Comparison of ENCODE assay signal across 11 mouse cellular contexts in genomic region chr11:62919946-62920742, GRCm38 (mm10). TPM values are rescaled to one million over a fixed set of nuclear protein-coding genes. Genes with fewer than 3 reads are reported as not detected.
DNase-seq lines count a peak whose midpoint lies in the region; ATAC-seq and TF ChIP-seq lines count a peak whose summit lies in the region.
"Had no signal": no experiment of that assay in that cellular context is flagged by ENCODE, and none has a peak within 500 bp of the region (broad histone marks: within the 10 kb centered on the region; RNA-seq: fewer than 3 reads in every experiment).

No protein-coding gene starts in this region.

- H3K4me3 ChIP-seq in intestine, embryonic 14.5 days (ENCODE audit: low read depth, low read length), result no peak overlapping the region
- no peak overlapping the region for H3K4me3 ChIP-seq in intestine, postnatal 0 days (ENCODE audit: low read depth, low read length)
- no peak overlapping the region for H3K4me3 ChIP-seq in embryonic facial prominence, embryonic 11.5 days (ENCODE audit: low read depth, low read length)
- H3K4me3 ChIP-seq in forebrain, postnatal 0 days (ENCODE audit: low read depth, low read length), result peak overlapping the region; percentile 32; the same call in 1 of the 2 replicates
- H3K4me3 ChIP-seq in midbrain, embryonic 16.5 days (ENCODE audit: low read depth, low read length), result peak overlapping the region; percentile 22

- peak overlapping the region; percentile 12; the same call in 1 of the 2 replicates for H3K27ac ChIP-seq in intestine, embryonic 14.5 days (ENCODE audit: low read depth)
- no peak overlapping the region for H3K27ac ChIP-seq in intestine, postnatal 0 days (ENCODE audit: low read depth, low read length)
- H3K27ac ChIP-seq in embryonic facial prominence, embryonic 11.5 days (replicated peaks; ENCODE audit: low read depth, low read length), result no peak overlapping the region
- no peak overlapping the region for H3K27ac ChIP-seq in forebrain, postnatal 0 days (ENCODE audit: low read depth, low read length)
- H3K27ac ChIP-seq in midbrain, embryonic 16.5 days (ENCODE audit: low read length), result no peak overlapping the region
- H3K27ac ChIP-seq: midbrain, embryonic 12.5 days had no signal

- peaks cover 6% of the 10 kb centered on the region; the same call in 1 of the 2 replicates for H3K9me3 ChIP-seq in intestine, embryonic 14.5 days (ENCODE audit: control insufficient read depth, low read length)
- no peaks in the 10 kb centered on the region for H3K9me3 ChIP-seq in intestine, postnatal 0 days (ENCODE audit: control insufficient read depth)
- no peaks in the 10 kb centered on the region for H3K9me3 ChIP-seq in embryonic facial prominence, embryonic 11.5 days (replicated peaks; ENCODE audit: control insufficient read depth, low read length)
- no peaks in the 10 kb centered on the region for H3K9me3 ChIP-seq in forebrain, postnatal 0 days (ENCODE audit: low read length)
- no peaks in the 10 kb centered on the region for H3K9me3 ChIP-seq in midbrain, embryonic 16.5 days (replicated peaks; ENCODE audit: control insufficient read depth, low read length, poor library complexity, severe bottlenecking)
- H3K9me3 ChIP-seq: G1E; midbrain, embryonic 12.5 days had no signal

- DNase-seq in intestine, embryonic 14.5 days (ENCODE audit: low spot score), result no peak
- DNase-seq in embryonic facial prominence, embryonic 11.5 days (ENCODE audit: low spot score), result peak; percentile 8
- peak; percentile 21 for DNase-seq in forebrain, postnatal 0 days
- DNase-seq in adipocyte (ENCODE audit: low spot score), result no peak
- no peak for DNase-seq in adrenal gland, postnatal 14 days
- no peak for DNase-seq in layer of hippocampus, adult 9-11 months

- H3K4me1 ChIP-seq in intestine, embryonic 14.5 days (replicated peaks; ENCODE audit: control insufficient read depth, insufficient read depth, low read length), result peaks cover 11% of the 10 kb centered on the region
- H3K4me1 ChIP-seq in intestine, postnatal 0 days (replicated peaks; ENCODE audit: control insufficient read depth, insufficient read depth, low read length), result no peaks in the 10 kb centered on the region
- no peaks in the 10 kb centered on the region for H3K4me1 ChIP-seq in embryonic facial prominence, embryonic 11.5 days (ENCODE audit: control insufficient read depth, insufficient read depth, low read length)
- H3K4me1 ChIP-seq in forebrain, postnatal 0 days (ENCODE audit: insufficient read depth), result no peaks in the 10 kb centered on the region
- no peaks in the 10 kb centered on the region for H3K4me1 ChIP-seq in midbrain, embryonic 16.5 days (ENCODE audit: control insufficient read depth, insufficient read depth, low read length)
- H3K4me1 ChIP-seq: midbrain, embryonic 12.5 days had no signal

- no peak for TF ChIP-seq CTCF in intestine, postnatal 0 days (IDR thresholded peaks at IDR 0.05; ENCODE audit: low read depth)
- TF ChIP-seq CTCF in forebrain, postnatal 0 days (IDR thresholded peaks at IDR 0.05; ENCODE audit: low read depth), result no peak

- WGBS in intestine, embryonic 14.5 days, result 66% methylated on average over 6 of the region's 6 CpGs
- WGBS in intestine, postnatal 0 days, result 70% methylated on average over 6 of the region's 6 CpGs
- 80% methylated on average over 6 of the region's 6 CpGs for WGBS in embryonic facial prominence, embryonic 11.5 days
- 67% methylated on average over 6 of the region's 6 CpGs for WGBS in forebrain, postnatal 0 days
- WGBS in midbrain, embryonic 16.5 days, result 79% methylated on average over 6 of the region's 6 CpGs

- H3K27me3 ChIP-seq in intestine, embryonic 14.5 days (replicated peaks; ENCODE audit: control insufficient read depth, insufficient read depth, low read length), result no peaks in the 10 kb centered on the region
- no peaks in the 10 kb centered on the region for H3K27me3 ChIP-seq in intestine, postnatal 0 days (replicated peaks; ENCODE audit: control insufficient read depth, insufficient read depth, low read length)
- no peaks in the 10 kb centered on the region for H3K27me3 ChIP-seq in embryonic facial prominence, embryonic 11.5 days (ENCODE audit: control insufficient read depth, insufficient read depth, low read length)
- no peaks in the 10 kb centered on the region for H3K27me3 ChIP-seq in forebrain, postnatal 0 days (ENCODE audit: insufficient read depth, low read length)
- no peaks in the 10 kb centered on the region for H3K27me3 ChIP-seq in midbrain, embryonic 16.5 days (ENCODE audit: control insufficient read depth, insufficient read depth, low read depth, low read length)
- H3K27me3 ChIP-seq: midbrain, embryonic 12.5 days had no signal

- no peaks in the 10 kb centered on the region for H3K36me3 ChIP-seq in intestine, embryonic 14.5 days (ENCODE audit: control insufficient read depth, insufficient read depth, low read length)
- no peaks in the 10 kb centered on the region for H3K36me3 ChIP-seq in intestine, postnatal 0 days (ENCODE audit: control insufficient read depth, insufficient read depth)
- H3K36me3 ChIP-seq in embryonic facial prominence, embryonic 11.5 days (replicated peaks; ENCODE audit: control insufficient read depth, insufficient read depth, low read depth, low read length), result no peaks in the 10 kb centered on the region
- no peaks in the 10 kb centered on the region for H3K36me3 ChIP-seq in forebrain, postnatal 0 days (ENCODE audit: insufficient read depth)
- H3K36me3 ChIP-seq in midbrain, embryonic 16.5 days (ENCODE audit: control insufficient read depth, insufficient read depth, low read length), result no peaks in the 10 kb centered on the region
- H3K36me3 ChIP-seq: G1E; midbrain, embryonic 12.5 days had no signal

- no peak overlapping the region for H3K9ac ChIP-seq in intestine, embryonic 14.5 days (ENCODE audit: low read length)
- H3K9ac ChIP-seq in intestine, postnatal 0 days (ENCODE audit: low read depth, low read length), result no peak overlapping the region
- no peak overlapping the region for H3K9ac ChIP-seq in embryonic facial prominence, embryonic 11.5 days (replicated peaks; ENCODE audit: low read length)
- no peak overlapping the region for H3K9ac ChIP-seq in forebrain, postnatal 0 days
- H3K9ac ChIP-seq in midbrain, embryonic 16.5 days (ENCODE audit: low read depth, low read length), result no peak overlapping the region
- H3K9ac ChIP-seq: midbrain, embryonic 12.5 days had no signal

- peak overlapping the region; percentile 47 for H3K4me2 ChIP-seq in intestine, embryonic 14.5 days (ENCODE audit: low read length)
- no peak overlapping the region for H3K4me2 ChIP-seq in intestine, postnatal 0 days (replicated peaks; ENCODE audit: low read depth)
- no peak overlapping the region for H3K4me2 ChIP-seq in embryonic facial prominence, embryonic 11.5 days (ENCODE audit: low read depth, low read length)
- H3K4me2 ChIP-seq in forebrain, postnatal 0 days (ENCODE audit: low read depth), result peak overlapping the region; percentile 38; the same call in 1 of the 2 replicates
- peak overlapping the region; percentile 43; the same call in 1 of the 2 replicates for H3K4me2 ChIP-seq in midbrain, embryonic 16.5 days (ENCODE audit: low read length)

- ATAC-seq in intestine, embryonic 14.5 days (replicated peaks; ENCODE audit: low FRiP score, low TSS enrichment, low read depth), result no peak
- ATAC-seq in intestine, postnatal 0 days, result no peak
- no peak for ATAC-seq in embryonic facial prominence, embryonic 11.5 days (replicated peaks; ENCODE audit: insufficient number of reproducible peaks, low FRiP score, low TSS enrichment, low read depth)
- peak; percentile 4; the same call in 1 of the 2 replicates for ATAC-seq in forebrain, postnatal 0 days
- ATAC-seq in midbrain, embryonic 16.5 days, result no peak

RNA-seq across cellular contexts. Expression of gene Cdrt4, which starts 30.8 kb away (rescaled TPM):
- 0.35 TPM in 1 of 2 replicates, not detected in the other for polyA plus RNA-seq in intestine, embryonic 14.5 days (2014; fragmentation: Nextera tagmentation; extraction: Ambion mirVana)
- not detected in 2 replicates for polyA plus RNA-seq in intestine, postnatal 0 days (2015; fragmentation: Nextera tagmentation; extraction: Ambion mirVana)
- not detected in 2 replicates for polyA plus RNA-seq in embryonic facial prominence, embryonic 11.5 days (2014; fragmentation: Nextera tagmentation; extraction: Ambion mirVana)
- total RNA-seq in forebrain, postnatal 0 days (2014; rRNA removed), result not detected in 2 replicates
- polyA plus RNA-seq in forebrain, postnatal 0 days (2015; fragmentation: Nextera tagmentation; extraction: Ambion mirVana), result 0.28 TPM in 1 of 2 replicates, not detected in the other
- polyA plus RNA-seq in midbrain, embryonic 16.5 days (2015; fragmentation: Nextera tagmentation; extraction: Ambion mirVana), result not detected in 2 replicates
- total RNA-seq in adrenal gland, postnatal 14 days (2021), result not detected in 2 replicates
- total RNA-seq: left cerebral cortex, postnatal 36 days had no signal
- polyA plus RNA-seq: G1E; midbrain, embryonic 12.5 days had no signal

RNA-seq across cellular contexts. Expression of gene Tvp23b, which starts 40.9 kb away (rescaled TPM):
- 59.3 and 61.8 TPM in 2 replicates for polyA plus RNA-seq in intestine, embryonic 14.5 days (2014; fragmentation: Nextera tagmentation; extraction: Ambion mirVana)
- polyA plus RNA-seq in intestine, postnatal 0 days (2015; fragmentation: Nextera tagmentation; extraction: Ambion mirVana), result 53.4 and 57.2 TPM in 2 replicates
- 51.1 and 52.7 TPM in 2 replicates for polyA plus RNA-seq in embryonic facial prominence, embryonic 11.5 days (2014; fragmentation: Nextera tagmentation; extraction: Ambion mirVana)
- 30.7 and 30.8 TPM in 2 replicates for total RNA-seq in forebrain, postnatal 0 days (2014; rRNA removed)
- polyA plus RNA-seq in forebrain, postnatal 0 days (2015; fragmentation: Nextera tagmentation; extraction: Ambion mirVana), result 31.2 and 37.1 TPM in 2 replicates
- polyA plus RNA-seq in midbrain, embryonic 16.5 days (2015; fragmentation: Nextera tagmentation; extraction: Ambion mirVana), result 63.9 and 68.0 TPM in 2 replicates
- total RNA-seq in adrenal gland, postnatal 14 days (2021), result 33.6 and 34.4 TPM in 2 replicates

Comparison
In these comparisons a context has a peak if more than half of its experiments do, and no peak if none do; other contexts are left out.
1. H3K4me2 ChIP-seq: peak in intestine, embryonic 14.5 days (single experiment), forebrain, postnatal 0 days (single experiment) and midbrain, embryonic 16.5 days (single experiment); none in intestine, postnatal 0 days (single experiment) and embryonic facial prominence, embryonic 11.5 days (single experiment).
2. DNase-seq: peak in embryonic facial prominence, embryonic 11.5 days (single experiment) and forebrain, postnatal 0 days (single experiment); none in intestine, embryonic 14.5 days (single experiment), adipocyte (single experiment), adrenal gland, postnatal 14 days (single experiment) and layer of hippocampus, adult 9-11 months (single experiment).
3. H3K4me3 ChIP-seq: peak in forebrain, postnatal 0 days (single experiment) and midbrain, embryonic 16.5 days (single experiment); none in intestine, embryonic 14.5 days (single experiment), intestine, postnatal 0 days (single experiment) and embryonic facial prominence, embryonic 11.5 days (single experiment).